Mouse (Mus musculus) right cerebral cortex, adult 2 months (tissue): ENCODE measurements around the gene Acvr1b.

Experiments used
- DNase-seq, 2 experiments: peaks; one replicate each; pipeline ENCODE4 v3.0.0; 2021 to 2022; ENCODE audit warnings: low spot score in 2 of 2

Gene Acvr1b

DNA sequence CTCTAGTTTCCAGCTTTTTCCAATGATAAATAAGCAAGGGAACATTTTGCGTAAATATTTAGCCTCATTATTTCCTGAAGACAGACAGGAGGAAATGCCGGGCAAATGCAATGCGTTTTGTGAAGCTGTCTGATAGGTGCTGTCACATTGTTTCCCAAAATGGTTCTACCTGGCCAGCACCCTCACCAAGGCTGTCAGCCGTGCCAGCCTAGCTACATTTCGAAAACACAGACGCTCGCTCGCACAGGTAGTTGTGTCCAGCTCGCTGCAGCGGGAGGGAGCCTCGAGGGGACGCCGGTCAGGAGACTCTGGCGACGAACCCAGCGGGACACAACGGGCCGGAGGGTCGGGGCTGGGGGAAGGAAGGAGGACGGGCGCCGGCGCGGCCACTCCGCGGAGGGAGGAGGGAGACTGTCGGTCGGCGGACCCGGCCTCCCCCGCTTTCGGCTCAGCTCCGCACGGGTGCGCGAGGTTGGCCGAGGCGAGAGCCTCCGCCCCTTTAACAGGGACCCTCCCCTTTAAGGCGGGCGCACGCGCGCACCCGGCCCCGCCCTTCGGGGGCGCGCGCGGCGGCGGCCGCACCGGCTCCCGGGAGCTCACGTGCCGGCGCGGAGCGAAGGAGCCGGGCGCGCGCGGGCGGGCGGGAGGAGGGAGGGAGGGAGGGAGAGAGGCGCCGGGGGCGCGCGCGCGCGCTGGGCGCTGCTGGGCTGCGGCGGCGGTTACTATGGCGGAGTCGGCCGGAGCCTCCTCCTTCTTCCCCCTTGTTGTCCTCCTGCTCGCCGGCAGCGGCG is at the start of gene Acvr1b:
Gene Acvr1b, plus strand, starts transcription at position 647 of the 791 bp plus-strand sequence.
- peak; percentile 78 to 85 for DNase-seq

DNA sequence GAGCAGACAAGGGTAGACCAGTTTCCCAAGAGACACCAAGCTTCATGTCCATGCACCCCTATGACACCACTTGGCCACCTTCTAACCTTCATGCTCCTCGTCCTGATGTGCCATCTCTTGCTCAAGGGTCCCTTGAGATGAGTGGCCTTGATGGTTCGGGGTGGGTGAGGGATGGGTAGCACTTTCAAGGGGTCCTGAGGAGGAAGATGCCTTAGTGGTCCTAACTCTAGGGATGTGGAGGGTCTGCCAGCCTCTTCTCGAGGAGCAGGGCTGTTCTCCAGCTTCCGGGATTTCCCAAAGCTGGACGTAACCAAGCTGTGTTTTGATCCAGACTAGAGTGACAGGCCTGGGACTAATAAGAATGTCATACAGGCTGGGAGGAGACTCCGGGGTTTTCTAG is 48.3 kb upstream of the Acvr1b start:
- no peak for DNase-seq

DNA sequence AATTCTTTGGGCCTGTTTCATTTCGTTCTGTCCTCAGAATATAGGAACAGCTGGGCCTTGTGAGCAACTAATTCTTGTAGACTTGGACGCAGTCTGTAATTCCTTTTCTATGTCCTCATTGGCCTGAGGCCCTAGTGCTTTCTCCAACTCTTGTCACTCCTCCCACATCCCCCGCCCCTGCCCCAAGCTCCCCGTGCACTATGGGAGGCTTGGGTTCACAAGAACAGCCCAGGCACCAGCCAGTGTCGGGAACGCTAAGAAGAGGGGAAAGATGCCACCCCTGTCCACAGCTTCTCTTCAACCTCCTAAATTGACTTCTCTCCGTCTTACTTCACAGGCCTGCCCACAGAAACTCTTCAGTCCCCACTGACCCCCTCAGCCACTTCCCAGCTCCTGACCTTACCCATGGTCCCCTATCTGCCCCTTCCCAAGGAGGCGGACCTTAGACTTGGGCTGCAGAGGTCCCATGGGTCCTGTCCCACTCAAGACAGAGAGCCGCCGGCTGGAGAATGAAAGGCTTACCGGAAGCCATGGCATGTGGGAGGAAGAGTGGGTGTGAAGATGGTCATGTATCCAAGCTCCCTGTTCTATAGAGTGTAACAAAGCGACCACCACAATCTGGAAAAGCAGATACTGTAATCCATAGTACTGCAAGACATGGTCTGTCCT is 46.9 kb upstream of the Acvr1b start:
- no peak for DNase-seq

DNA sequence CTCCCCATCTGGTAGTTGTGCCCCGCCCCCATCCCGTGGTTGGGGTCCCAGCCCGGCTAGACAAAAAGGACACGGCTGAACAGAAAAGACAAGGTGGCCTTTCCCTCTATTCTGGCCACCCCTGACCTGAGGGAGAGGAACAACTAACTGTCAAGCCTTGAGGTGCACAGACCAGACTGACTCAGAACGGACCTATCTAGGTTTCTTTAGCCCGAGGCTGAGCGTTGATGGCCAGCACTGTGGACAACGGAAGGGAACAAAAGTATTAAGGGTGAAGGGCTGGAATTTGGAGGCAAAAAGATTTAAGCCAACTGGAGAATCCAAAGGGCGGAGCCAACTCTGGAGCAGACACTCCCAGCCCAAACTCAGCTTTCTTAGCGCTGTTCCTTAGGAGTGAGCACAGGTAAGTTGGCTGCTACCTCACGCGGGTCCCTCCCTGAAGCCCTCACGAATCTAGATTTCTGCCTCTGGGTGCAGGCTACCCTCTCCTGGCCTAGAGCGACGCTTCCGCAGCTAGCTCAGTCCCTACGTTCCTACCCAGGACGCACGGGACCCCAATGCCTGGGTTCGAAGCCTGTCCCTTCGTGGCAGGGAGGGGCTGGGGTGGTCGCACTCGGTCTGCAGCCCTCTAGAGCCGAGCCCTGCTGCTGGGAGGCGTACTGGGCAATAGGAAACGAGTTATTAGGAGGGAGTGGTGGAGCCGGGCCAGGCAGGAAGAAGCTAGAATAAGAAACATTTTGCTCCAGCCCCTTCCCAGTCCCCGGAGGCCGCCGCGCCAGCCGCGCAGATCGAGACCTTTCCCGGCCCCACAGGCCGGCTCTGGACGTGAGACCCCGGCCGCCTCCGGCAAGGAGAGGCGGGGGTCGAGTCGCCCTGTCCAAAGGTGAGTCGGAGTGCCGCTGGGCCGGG is 45.4 kb upstream of the Acvr1b start, which contains the start of gene Acvrl1:
Gene Acvrl1, plus strand, starts transcription at position 342 of the 909 bp plus-strand sequence.
- DNase-seq: no peak

DNA sequence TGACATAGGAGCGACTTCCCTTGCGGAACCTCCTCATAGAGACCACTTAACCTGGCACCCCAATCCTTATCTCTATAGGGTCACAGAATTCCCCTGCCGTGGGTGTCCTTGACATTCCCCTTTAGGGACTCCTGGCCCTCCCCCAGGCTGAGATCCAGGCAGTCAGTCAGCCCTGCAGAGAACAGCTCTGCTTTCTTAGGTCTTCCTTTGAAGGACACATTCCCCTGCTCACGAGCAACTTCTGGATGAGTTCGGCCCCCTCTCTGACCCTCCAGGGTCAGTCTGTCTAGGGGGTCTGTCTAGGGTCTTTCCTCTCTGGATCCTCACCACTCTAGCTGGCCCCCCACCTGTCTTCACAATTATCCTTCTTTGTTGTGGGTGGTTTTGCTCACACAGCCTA is 44.5 kb upstream of the Acvr1b start:
- DNase-seq: no peak

DNA sequence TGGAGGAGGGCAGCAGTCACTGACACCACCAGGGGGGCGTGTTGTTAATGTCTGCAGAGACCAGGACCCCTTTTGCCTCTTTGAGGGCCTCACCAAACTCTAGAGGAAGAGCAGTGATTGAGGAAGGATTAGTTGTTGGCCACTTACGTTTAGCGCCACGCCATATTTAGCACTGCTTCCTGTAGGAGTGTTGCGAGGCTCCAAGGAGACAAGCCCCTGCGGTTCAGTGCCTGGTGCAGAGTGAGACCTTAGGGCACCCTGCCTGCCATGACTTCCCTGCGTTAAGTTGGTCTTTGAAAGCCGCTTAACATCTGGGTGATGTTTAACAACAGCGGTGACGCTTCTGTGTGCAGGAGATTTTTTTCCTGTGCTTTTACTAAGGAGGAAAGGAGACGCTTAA is 42.4 kb upstream of the Acvr1b start:
- no peak for DNase-seq

DNA sequence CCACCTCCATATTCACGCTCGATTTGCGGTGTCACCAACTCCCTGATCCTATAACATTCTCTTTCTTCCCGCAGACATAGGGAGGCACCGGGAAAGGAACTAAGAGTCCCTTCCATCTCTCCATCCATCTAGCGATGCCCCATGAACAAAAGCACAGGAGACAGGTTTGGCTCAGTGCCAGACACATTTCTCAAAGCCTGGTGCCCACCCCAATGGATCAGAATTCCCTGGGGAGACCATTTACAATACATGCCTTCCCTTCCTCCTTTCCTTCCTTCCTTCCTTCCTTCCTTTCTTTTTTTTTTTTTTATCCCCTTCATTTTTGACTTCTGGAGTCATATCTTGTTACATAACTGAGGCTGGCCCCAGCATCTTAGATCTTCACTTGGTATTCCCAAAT is 41.8 kb upstream of the Acvr1b start:
- DNase-seq: no peak

DNA sequence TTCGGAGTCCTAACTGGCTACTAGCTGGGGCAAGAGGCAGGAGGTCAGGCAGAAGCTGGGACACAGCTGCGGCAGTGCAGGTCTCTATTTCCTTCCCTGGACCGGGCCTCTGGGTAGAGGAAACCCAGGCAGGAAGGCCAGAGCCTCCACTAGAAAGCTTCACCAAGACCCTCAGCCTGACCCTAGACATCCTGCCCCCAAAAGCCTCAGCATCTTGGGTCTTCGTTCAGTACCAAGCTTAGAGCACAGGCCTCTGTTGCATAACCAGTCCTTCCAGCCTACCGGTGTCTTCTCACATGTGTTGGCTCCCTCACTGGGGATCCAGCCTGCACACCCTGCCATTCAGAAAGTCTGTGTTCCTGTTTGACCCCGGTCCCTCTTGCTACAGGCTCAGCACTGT is 41.1 kb upstream of the Acvr1b start:
- no peak for DNase-seq

DNA sequence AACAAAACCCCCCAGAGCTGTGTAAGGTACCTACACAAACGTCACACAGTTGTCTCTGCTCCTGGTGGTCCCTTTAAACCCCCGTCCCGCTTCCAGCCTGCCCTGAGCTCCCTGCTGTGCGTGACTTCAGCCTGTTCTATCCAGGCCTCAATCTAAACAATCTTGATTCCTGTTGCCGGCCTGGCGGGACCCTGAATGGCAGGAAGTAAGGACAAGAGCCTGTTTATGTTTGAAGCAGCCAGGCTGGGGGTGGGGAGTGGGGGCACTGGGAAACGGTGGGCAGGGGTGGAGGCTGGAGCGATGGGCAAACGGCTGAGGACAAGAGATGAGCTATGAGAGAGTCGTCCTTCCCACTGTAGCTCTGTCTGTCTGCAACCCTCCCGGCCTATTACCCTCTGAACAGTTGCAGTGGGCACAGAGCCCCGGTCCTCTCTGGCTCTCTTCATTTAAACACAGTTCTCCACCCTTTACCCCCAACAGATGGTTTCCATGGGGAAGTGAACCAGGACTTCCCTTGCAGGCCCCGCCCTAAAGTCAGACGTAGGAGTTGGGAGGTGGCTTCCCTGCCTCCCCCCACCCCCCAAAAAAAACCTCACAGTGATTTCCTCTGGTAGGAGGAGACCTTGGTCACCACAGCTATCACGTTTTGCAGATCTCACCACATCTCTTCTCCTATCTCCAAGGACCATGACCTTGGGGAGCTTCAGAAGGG is 39.7 kb upstream of the Acvr1b start:
- no peak for DNase-seq

DNA sequence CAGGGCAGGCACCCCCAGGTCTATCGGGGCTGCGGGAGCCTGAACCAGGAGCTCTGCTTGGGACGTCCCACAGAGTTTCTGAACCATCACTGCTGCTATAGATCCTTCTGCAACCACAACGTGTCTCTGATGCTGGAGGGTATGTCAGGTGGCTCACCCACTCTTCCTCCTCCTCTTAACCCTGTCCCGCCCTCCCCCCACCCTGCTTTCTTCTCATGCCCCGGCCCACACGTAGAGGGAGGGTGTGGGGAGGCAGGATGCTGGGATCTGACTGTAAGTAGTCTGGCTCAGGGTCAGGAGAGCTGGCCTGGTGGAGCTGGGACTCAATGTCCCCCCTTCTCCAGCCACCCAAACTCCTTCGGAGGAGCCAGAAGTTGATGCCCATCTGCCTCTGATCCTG is 38.5 kb upstream of the Acvr1b start:
- no peak for DNase-seq

DNA sequence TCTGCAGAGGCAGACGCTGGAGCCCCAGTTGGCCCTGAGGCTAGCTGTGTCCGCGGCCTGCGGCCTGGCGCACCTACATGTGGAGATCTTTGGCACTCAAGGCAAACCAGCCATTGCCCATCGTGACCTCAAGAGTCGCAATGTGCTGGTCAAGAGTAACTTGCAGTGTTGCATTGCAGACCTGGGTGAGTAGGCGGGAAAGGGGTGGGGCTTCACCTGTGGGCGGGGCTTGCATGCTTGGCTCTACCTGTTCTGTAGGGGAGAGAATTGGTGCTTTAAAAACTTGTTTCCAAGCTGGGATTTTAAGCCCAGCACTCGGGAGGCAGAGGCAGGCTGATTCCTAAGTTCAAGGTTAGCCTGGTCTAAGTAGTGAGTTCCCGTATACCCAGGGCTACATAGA is 36.4 kb upstream of the Acvr1b start:
- DNase-seq: no peak

DNA sequence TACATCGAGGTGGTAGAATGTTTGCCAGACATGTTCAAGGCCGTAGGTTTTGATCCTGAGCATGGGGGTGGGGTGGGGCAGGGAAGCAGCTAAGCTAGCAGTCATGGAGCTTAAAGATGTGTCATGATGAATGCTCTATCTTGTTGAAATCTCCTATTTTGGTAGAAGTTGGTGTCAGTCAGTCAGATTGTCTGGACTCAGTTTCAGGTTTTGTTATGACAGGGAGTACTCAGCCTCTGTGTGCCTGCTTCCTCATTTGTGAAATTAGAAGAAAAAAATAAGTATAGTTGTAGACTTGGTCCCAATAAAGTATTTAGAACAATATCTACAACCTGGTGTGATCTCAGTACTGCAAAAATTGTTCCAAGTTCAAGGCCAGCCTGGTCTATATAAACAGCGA is 35.2 kb upstream of the Acvr1b start:
- no peak for DNase-seq

DNA sequence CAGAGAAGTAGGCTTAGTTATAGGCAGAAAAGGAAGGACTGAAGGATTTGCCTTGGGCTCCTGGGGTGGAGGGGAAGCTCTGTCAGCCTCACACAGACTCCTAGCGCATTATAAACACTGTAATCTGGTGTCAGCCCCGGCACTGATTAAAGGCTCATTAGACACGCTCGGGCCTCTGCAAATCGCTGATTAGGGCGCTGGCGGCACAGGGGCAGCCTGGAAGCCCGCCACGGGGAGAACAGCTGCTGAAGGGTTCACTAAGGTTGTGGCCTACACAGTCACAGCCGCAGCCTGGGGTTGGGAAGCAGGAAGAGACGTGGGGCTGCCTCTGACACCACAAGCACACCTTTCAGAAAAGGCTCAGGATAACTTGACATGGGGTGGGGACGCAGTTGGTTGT is 34.0 kb upstream of the Acvr1b start:
- no peak for DNase-seq

DNA sequence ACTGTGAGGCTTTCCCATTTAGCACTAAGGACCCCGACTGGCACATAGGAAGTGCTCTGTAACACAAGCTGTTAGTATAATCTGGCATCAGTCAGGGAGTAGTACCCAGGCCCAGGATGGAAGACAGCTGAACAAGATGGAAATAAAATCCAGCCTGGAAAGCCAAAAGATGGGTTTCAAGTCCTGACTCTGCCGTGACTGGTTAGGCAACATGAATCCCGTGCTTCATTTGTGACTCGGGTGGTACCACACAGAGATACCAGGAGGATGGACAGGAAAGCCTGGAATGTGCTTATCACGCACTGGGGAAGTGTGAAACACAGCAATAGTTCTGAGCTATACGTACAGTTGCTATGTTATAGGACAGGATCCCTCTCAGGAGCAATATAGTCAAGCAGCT is 33.3 kb upstream of the Acvr1b start:
- DNase-seq: no peak

DNA sequence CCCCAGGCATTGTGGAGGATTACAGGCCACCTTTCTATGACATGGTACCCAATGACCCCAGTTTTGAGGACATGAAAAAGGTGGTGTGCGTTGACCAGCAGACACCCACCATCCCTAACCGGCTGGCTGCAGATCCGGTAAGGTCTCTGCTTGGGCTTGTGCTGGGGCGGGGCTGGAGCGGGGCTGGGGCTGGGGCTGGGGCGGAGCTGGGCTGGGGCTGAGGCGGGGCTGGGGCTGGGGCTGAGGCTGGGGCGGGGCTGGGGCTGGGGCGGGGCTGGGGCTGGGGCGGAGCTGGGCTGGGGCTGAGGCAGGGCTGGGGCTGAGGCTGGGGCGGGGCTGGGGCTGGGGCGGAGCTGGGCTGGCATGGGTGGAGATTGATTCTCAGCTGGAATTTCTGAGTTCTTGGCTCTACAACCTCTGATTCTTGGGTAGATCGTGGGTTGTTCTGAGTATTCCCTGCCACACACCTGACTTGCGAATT is 32.8 kb upstream of the Acvr1b start:
- DNase-seq: no peak

DNA sequence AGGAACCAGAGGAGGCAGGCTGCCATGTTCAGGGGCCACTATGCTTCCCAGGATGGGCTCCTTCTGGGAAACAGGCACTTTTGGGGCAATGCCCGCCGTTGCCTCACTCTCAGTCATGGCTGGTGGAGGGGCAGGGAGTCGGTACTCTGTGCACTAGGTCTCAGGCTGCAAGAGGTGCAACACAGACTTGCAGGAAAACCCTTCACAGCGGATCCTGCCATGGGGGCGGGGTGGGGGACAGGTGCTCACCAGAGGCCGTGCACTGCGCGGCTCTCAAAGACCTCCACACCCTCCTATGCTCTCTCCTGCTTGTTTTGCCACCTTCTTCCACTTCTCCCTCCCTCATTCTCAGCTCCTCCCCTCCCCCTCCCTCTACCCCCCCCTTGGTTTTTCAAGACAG is 31.2 kb upstream of the Acvr1b start:
- DNase-seq: no peak

DNA sequence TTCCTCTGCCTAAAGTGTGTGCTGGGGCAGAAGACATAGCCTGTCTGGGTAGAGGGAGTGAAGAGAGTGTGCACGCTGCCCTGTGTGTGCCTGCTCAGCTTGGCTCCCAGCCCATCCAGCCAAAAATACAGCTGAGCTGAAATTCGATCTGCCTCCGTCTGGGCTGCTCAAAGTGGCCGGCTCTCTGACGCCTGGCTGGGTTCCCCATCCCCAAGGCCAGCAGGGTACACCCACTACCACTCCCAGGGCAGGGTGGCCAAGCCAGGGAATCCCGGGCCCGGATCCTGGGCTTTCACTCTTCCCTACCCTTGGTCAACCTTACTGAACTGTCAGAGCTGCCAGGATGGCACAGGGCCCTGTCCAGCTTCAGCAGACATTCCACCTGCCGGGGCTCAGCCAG is 30.4 kb upstream of the Acvr1b start:
- DNase-seq: no peak

DNA sequence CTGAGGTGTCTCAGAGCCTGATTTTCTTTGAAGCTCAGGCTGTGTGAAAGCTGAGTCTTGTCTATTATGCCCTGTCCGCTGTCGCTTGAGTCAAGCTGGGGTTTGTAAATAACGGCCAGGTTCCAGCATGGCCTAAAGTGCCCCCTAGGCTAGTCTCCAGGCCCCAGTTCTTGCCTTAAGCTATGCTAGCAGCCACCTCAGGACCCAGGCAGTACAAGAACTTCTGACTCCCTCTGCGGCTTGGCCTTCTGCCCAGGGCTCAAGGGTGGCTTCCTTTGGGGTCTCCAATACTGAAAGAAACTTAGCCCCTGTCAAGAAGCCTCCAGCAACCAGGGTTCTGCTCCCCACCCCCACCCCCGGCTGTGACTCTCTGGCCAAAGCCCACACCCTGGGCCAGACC is 29.7 kb upstream of the Acvr1b start:
- DNase-seq: no peak

DNA sequence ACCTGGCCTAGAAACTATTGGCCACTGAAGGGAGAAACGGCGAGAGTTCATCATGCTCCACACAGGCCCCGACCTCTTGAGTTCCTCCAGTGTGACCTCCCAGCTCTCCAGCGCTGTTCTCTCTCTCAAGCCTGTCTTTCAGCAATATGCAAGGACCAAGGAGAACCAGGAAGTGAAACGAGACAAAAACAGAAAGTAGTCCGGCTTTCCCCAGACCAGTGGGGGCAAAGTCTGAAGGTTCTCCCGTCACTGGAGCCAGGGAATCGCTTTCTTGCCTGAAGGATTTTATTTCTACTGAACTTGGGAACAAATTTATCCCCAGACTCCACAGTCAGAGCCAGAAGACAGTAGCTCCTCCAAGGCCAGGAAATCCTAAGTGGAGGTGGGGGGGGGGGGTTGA is 29.1 kb upstream of the Acvr1b start:
- no peak for DNase-seq

DNA sequence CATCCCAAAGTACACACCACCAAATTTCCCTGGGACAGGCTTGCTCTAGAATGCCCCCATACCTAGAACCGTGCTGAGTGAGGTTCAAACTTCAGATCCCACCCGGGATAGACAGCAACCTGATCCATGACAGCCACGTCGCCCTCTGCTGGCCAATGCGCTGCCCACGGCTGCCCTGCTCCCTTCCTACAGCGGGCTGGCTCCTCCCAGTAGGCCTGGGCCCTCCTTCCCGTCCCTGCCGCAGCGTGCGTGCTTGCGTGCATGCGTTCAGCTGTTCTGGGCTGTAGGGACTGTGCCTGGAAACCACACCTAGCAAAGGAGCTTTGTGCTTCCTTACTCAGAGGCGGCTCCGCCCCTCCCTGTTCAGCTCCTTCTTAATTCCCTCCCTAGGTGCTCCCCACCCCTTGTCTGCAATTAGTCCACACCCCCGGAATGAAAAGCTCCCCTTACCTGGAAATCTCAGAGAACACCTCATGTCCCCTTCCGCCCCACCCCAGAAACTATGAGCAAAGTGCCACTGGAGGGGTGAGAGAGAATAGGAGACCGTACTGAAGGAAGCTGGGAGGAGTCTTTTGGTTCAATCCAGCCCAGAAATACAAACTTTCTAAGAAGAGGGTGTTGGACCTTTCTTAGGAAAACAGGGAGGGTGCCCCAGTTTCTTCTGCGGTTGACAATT is 28.3 kb upstream of the Acvr1b start:
- DNase-seq: peak; percentile 93 to 94
